Mouse (Mus musculus) T-helper 2 cell (primary cell): ENCODE results near the gene Sprr2f.

Experiments used
- in situ Hi-C: fragments of 300-600 bp; cut with MboI, MseI; formaldehyde crosslinking; loops from one replicate; pipeline ENCODE4 v1.15.1; 2025; ENCODE audit warnings: high pct_unique_total_duplicates

Gene Sprr2f

GRCm38 (mm10) chr3:92364887-92365286, at the start of gene Sprr2f:
Sprr2f (plus strand) TSS chr3:92365187.
- in situ Hi-C loops: no loop called here

GRCm38 (mm10) chr3:92316320-92316719, 48.7 kb upstream of the Sprr2f start, which contains the start of gene Sprr2b:
Sprr2b (plus strand) TSS chr3:92316620.
- in situ Hi-C loops: no loop called here

GRCm38 (mm10) chr3:92317384-92317783, 47.6 kb upstream of the Sprr2f start:
- in situ Hi-C loops: no loop called here

GRCm38 (mm10) chr3:92336278-92336677, 28.7 kb upstream of the Sprr2f start:
- in situ Hi-C loops: no loop called here

- in situ Hi-C loops: no loop called here
Measured at GRCm38 (mm10) chr3:92338840-92339239, 26.1 kb upstream of the Sprr2f start, which contains the start of gene Sprr2d. Sprr2d (plus strand) TSS chr3:92339140.

GRCm38 (mm10) chr3:92351843-92352242, 13.1 kb upstream of the Sprr2f start, which contains the start of gene Sprr2e:
Sprr2e (plus strand) TSS chr3:92352143.
- in situ Hi-C loops: no loop called here

- in situ Hi-C loops: no loop called here
Measured at GRCm38 (mm10) chr3:92361619-92362018, 3.4 kb upstream of the Sprr2f start.

- in situ Hi-C loops: no loop called here
Measured at GRCm38 (mm10) chr3:92373613-92374012, 8.6 kb downstream of the Sprr2f start.

- in situ Hi-C loops: no loop called here
Measured at GRCm38 (mm10) chr3:92385385-92385784, 20.4 kb downstream of the Sprr2f start, which contains the start of gene Sprr2h. Sprr2h (plus strand) TSS chr3:92385685.

GRCm38 (mm10) chr3:92394301-92394700, 29.3 kb downstream of the Sprr2f start:
- in situ Hi-C loops: no loop called here

GRCm38 (mm10) chr3:92407691-92408090, 42.7 kb downstream of the Sprr2f start, which contains the start of gene Sprr2i:
Sprr2i (plus strand) TSS chr3:92407991.
- in situ Hi-C loops: no loop called here
